Mouse (Mus musculus) frontal cortex, adult (tissue): ENCODE measurements around the gene Ern1.

Source experiments
- ATAC-seq: cut with Nextera tagmentation; 2 replicates; pipeline ENCODE4 v1.9.2; 2017; ENCODE audit warnings: mild to moderate bottlenecking, moderate library complexity, mixed read lengths; ENCODE audit not compliant: low TSS enrichment

Gene Ern1

GRCm38 (mm10) chr11:106344910-106345309 lies 142.7 kb downstream of the Ern1 start:
- ATAC-seq, result no peak
